Comparison of ENCODE assay signal across 22 mouse cellular contexts in genomic region chr9:48991671-48992070, GRCm38 (mm10). TPM values are rescaled to one million over a fixed set of nuclear protein-coding genes. Genes with fewer than 3 reads are reported as not detected.
"Had no signal": no experiment of that assay in that cellular context is flagged by ENCODE, and none has a peak within 500 bp of the region (broad histone marks: within the 10 kb centered on the region; RNA-seq: fewer than 3 reads in every experiment).

No protein-coding gene starts in this region.

- H3K9ac ChIP-seq: lung, embryonic 14.5 days; midbrain, embryonic 12.5 days; neural tube, embryonic 13.5 days; neural tube, embryonic 15.5 days had no signal

- H3K4me3 ChIP-seq: midbrain, embryonic 10.5 days; midbrain, embryonic 12.5 days; myocyte; neural tube, embryonic 13.5 days; neural tube, embryonic 15.5 days had no signal

- H3K36me3 ChIP-seq: neural tube, embryonic 15.5 days had no signal

- H3K27ac ChIP-seq: midbrain, embryonic 10.5 days; midbrain, embryonic 12.5 days; neural tube, embryonic 13.5 days; neural tube, embryonic 15.5 days had no signal

- H3K4me2 ChIP-seq: lung, embryonic 14.5 days; midbrain, embryonic 12.5 days; neural tube, embryonic 13.5 days; neural tube, embryonic 15.5 days had no signal

- H3K9me3 ChIP-seq: midbrain, embryonic 10.5 days; midbrain, embryonic 12.5 days; neural tube, embryonic 13.5 days; neural tube, embryonic 15.5 days had no signal

- DNase-seq: lung, adult 18-20 months; lung, embryonic 14.5 days; lung, postnatal 10 days; lung, postnatal 4 days; midbrain, embryonic 14.5 days; retina, postnatal 1 day; right cerebral cortex, adult 18-20 months; right cerebral cortex, postnatal 25 days; right cerebral cortex, postnatal 4 days; spleen, adult 18-20 months; thymus, adult 18-20 months; thymus, postnatal 14 days; thymus, postnatal 36 days had no signal

- H3K27me3 ChIP-seq: midbrain, embryonic 12.5 days; neural tube, embryonic 13.5 days; neural tube, embryonic 15.5 days had no signal

- ATAC-seq: midbrain, embryonic 16.5 days had no signal

RNA-seq across cellular contexts. Expression of gene Htr3b, which starts 26.9 kb away (rescaled TPM):
- total RNA-seq: megakaryocyte, adult 5-6 weeks; megakaryocyte-erythroid progenitor cell, adult 5-6 weeks had no signal
- polyA plus RNA-seq: lung, embryonic 14.5 days; midbrain, embryonic 12.5 days; midbrain, embryonic 14.5 days; midbrain, embryonic 16.5 days; myocyte; thymus, postnatal 0 days had no signal
